Mouse (Mus musculus): Measurements from ENCODE around the gene Hoxd10. TPM values are rescaled to one million over a fixed set of nuclear protein-coding genes. Genes with fewer than 3 reads are reported as not detected.

Hoxd10 gene
- total RNA-seq, 2 experiments from 2014 or later = not detected

GRCm38 (mm10) chr2:74694066-74694465 is 2.3 kb downstream of the Hoxd10 start:
- intact Hi-C loops (cut with DNase I) = loop anchor here (10.0 kb wide), 1 partner anchor 1411 kb away; no protein-coding TSS in a partner anchor
- no peak for DNase-seq

GRCm38 (mm10) chr2:74695383-74695782 is 3.7 kb downstream of the Hoxd10 start:
- intact Hi-C loops (cut with DNase I) = loop anchor here (10.0 kb wide), 1 partner anchor 1409 kb away; no protein-coding TSS in a partner anchor
- no peak for DNase-seq

- intact Hi-C loops (cut with DNase I) = loop anchor here (10.0 kb wide), 1 partner anchor 1409 kb away; no protein-coding TSS in a partner anchor
- no peak for DNase-seq
Observed at GRCm38 (mm10) chr2:74695813-74696430, 4.2 kb downstream of the Hoxd10 start.

GRCm38 (mm10) chr2:74696442-74697335 is 5.0 kb downstream of the Hoxd10 start:
- intact Hi-C loops (cut with DNase I) = loop anchor here (10.0 kb wide), 1 partner anchor 1408 kb away; no protein-coding TSS in a partner anchor
- no peak for DNase-seq

- no peak for DNase-seq
- intact Hi-C loops (cut with DNase I) = loop anchor here (10.0 kb wide), 1 partner anchor 1407 kb away; no protein-coding TSS in a partner anchor
Observed at GRCm38 (mm10) chr2:74697567-74698121, 5.9 kb downstream of the Hoxd10 start, which contains the start of gene Hoxd9. Gene Hoxd9 (plus strand): TSS chr2:74697727.

GRCm38 (mm10) chr2:74698201-74699052 is 6.7 kb downstream of the Hoxd10 start:
- no peak for DNase-seq
- intact Hi-C loops (cut with DNase I) = loop anchor here (10.0 kb wide), 1 partner anchor 1406 kb away; no protein-coding TSS in a partner anchor

GRCm38 (mm10) chr2:74699053-74699430 is 7.3 kb downstream of the Hoxd10 start:
- intact Hi-C loops (cut with DNase I) = loop anchor here (10.0 kb wide), 1 partner anchor 1406 kb away; no protein-coding TSS in a partner anchor
- no peak for DNase-seq

GRCm38 (mm10) chr2:74699664-74700545 is 8.2 kb downstream of the Hoxd10 start:
- intact Hi-C loops (cut with DNase I) = loop anchor here (5.0 to 10.0 kb wide), 2 partner anchors 437 to 1405 kb away; no protein-coding TSS in a partner anchor
- no peak for DNase-seq

GRCm38 (mm10) chr2:74700546-74701112 is 8.9 kb downstream of the Hoxd10 start:
- no peak for DNase-seq
- intact Hi-C loops (cut with DNase I) = loop anchor here (5.0 kb wide), 1 partner anchor 437 kb away; no protein-coding TSS in a partner anchor

GRCm38 (mm10) chr2:74701949-74702819 is 10.5 kb downstream of the Hoxd10 start:
- DNase-seq = peak; percentile 79
- intact Hi-C loops (cut with DNase I) = loop anchor here (1.0 to 5.0 kb wide), 2 partner anchors 435 to 886 kb away; no protein-coding TSS in a partner anchor

- intact Hi-C loops (cut with DNase I) = loop anchor here (1.0 to 5.0 kb wide), 2 partner anchors 434 to 885 kb away; no protein-coding TSS in a partner anchor
- no peak for DNase-seq
Observed at GRCm38 (mm10) chr2:74702820-74703219, 11.1 kb downstream of the Hoxd10 start.

GRCm38 (mm10) chr2:74703317-74703716 is 11.6 kb downstream of the Hoxd10 start:
- DNase-seq = no peak
- intact Hi-C loops (cut with DNase I) = loop anchor here (5.0 kb wide), 1 partner anchor 434 kb away; no protein-coding TSS in a partner anchor

- intact Hi-C loops (cut with DNase I) = loop anchor here (5.0 kb wide), 1 partner anchor 433 kb away; no protein-coding TSS in a partner anchor
- DNase-seq = no peak
Observed at GRCm38 (mm10) chr2:74703720-74704392, 12.1 kb downstream of the Hoxd10 start.

- intact Hi-C loops (cut with DNase I) = loop anchor here (5.0 kb wide), 1 partner anchor 433 kb away; no protein-coding TSS in a partner anchor
Observed at GRCm38 (mm10) chr2:74704393-74704998, 12.8 kb downstream of the Hoxd10 start, which contains the start of gene Hoxd8. Gene Hoxd8 (plus strand): TSS chr2:74704615.

GRCm38 (mm10) chr2:74704999-74705466 is 13.3 kb downstream of the Hoxd10 start:
- intact Hi-C loops (cut with DNase I) = loop anchor here (5.0 kb wide), 1 partner anchor 432 kb away; no protein-coding TSS in a partner anchor
- DNase-seq = no peak

More at GRCm38 (mm10) chr2:74704393-74704998, 12.8 kb downstream of the Hoxd10 start, which contains the start of gene Hoxd8:
- DNase-seq = no peak
